Mouse (Mus musculus): ENCODE measurements around the gene Gm11595.
"Not testable (repeated sequence)": the region's sequence is repeated elsewhere in the genome, so short reads cannot be mapped to it uniquely, and the experiment has no call there.

Gene Gm11595

GRCm38 (mm10) chr11:99772813-99773212 lies at the start of gene Gm11595:
Gm11595 (minus strand) TSS chr11:99772913.
- DNase-seq (ENCODE audit: low read depth), result not testable (repeated sequence)

DNA sequence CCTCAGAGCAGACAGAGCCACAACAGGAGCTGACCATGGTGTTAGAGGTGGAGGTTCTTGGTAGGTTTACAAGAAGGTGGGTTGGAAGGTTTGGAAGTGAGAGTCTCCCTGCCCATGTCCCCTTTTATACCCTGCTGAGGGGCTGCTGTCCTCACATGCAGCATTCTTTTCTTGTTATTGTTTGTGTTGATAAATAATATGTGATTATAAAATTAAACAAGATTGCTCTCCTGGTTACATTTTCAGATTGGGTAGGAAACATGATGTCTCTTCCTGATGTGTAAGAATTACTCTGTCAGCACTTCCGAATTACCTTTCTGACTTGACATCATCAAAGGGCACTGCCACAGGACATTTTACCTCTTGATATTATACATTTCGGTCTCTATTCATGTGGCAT lies 42.9 kb upstream of the Gm11595 start, which contains the start of gene Gm11564:
Gene Gm11564, minus strand, starts transcription at position 101 of the 400 bp plus-strand sequence.
- not testable (repeated sequence) for DNase-seq (ENCODE audit: low read depth)

GRCm38 (mm10) chr11:99809792-99810191 lies 37.1 kb upstream of the Gm11595 start, which contains the start of gene Krtap4-13:
Krtap4-13 (minus strand) TSS chr11:99809892.
- DNase-seq (ENCODE audit: low read depth), result not testable (repeated sequence)

- DNase-seq (ENCODE audit: low read depth), result not testable (repeated sequence)
Measured at GRCm38 (mm10) chr11:99804346-99804745, 31.6 kb upstream of the Gm11595 start, which contains the start of gene Gm11554. Gm11554 (minus strand) TSS chr11:99804446.

DNA sequence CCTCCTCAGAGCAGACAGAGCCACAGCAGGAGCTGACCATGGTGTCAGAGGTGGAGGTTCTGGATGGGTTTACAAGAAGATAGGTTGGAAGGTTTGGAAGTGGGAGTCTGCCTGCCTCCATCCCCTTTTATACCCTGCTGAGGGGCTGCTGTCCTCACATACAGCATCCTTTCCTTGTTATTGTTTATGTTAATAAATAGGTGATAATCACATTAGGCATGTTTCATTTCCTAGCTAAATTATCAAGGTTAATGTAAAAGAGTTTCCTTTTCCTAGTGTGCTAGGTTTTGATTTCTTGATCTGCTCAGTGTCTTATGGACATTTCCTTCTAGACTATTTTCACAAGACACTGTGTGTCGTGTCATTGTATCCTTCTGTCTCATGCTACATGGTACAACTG lies 26.1 kb upstream of the Gm11595 start, which contains the start of gene Gm11569:
Gene Gm11569, minus strand, starts transcription at position 101 of the 400 bp plus-strand sequence.
- DNase-seq (ENCODE audit: low read depth), result not testable (repeated sequence)

DNA sequence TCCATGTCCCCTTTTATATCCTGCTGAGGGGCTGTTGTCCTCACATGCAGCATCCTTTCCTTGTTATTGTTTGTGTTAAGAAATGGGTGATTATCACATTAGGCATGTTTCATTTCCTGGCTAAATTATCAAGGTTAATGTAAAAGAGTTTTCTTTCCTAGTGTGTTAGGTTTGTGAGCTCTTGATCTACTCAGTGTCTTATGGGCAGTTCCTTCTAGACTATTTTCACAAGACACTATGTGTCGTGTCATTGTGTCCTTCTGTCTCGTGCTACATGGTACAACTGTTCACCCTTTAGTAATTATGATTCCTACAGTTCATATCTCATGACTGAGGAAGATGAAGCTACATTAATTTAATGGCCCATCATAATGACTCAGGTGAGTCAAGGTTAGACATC lies 20.7 kb upstream of the Gm11595 start, which contains the start of gene Gm11596:
Gene Gm11596, minus strand, starts transcription at position 101 of the 400 bp plus-strand sequence.
- DNase-seq (ENCODE audit: low read depth), result no peak

DNA sequence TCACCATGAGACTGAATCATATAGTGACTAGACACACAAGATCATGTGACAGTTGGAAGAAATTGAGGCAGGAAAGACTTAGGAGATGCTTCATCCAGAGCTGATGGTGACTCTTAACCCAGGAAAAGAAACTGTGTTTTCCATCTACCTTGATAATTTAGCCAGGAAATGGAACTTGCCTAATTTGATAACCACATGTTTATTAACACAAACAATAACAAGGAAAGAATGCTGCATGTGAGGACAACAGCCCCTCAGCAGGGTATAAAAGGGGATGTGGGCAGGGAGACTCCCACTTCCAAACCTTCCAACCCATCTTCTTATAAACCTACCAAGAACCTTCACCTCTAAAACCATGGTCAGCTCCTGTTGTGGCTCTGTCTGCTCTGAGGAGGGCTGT lies 12.2 kb upstream of the Gm11595 start, which contains the start of gene Krtap4-9:
Gene Krtap4-9, plus strand, starts transcription at position 301 of the 400 bp plus-strand sequence.
- DNase-seq (ENCODE audit: low read depth), result not testable (repeated sequence)

DNA sequence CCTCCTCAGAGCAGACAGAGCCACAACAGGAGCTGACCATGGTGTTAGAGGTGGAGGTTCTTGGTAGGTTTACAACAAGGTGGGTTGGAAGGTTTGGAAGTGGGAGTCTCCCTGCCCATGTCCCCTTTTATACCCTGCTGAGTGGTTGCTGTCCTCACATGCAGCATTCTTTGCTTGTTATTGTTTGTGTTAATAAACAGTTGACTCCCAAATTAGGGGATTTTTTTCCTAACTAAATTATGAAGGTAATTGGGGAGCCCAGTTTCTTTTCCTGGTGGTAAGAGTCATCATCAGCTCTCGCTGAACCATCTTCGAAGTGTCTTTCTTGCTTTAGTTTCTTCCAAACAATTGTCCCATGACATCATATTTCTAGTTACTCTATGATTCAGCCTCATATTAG lies 7.9 kb upstream of the Gm11595 start, which contains the start of gene Krtap4-8:
Gene Krtap4-8, minus strand, starts transcription at position 101 of the 400 bp plus-strand sequence.
- no peak for DNase-seq (ENCODE audit: low read depth)

DNA sequence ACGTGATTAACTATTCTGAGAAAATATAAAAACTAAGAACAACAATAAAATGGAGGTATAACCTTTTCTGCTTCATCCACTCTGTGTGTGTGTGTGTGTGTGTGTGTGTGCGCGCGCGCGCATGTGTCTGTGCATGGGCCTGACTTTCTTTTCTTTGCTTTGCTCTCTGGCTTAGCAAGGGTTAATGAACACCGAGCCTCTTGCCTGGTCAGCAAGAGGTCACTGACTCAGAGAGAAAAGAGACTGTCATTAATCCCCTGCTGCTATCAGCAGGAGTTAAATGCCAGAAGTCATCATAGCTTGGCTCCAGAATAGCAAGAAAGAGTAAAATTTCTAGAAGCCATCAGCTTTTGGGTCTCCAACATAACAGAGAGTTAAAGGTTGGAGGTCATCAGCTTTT lies 5.7 kb upstream of the Gm11595 start:
- no peak for DNase-seq (ENCODE audit: low read depth)

GRCm38 (mm10) chr11:99768410-99768809 lies 4.3 kb downstream of the Gm11595 start:
- DNase-seq (ENCODE audit: low read depth), result no peak

DNA sequence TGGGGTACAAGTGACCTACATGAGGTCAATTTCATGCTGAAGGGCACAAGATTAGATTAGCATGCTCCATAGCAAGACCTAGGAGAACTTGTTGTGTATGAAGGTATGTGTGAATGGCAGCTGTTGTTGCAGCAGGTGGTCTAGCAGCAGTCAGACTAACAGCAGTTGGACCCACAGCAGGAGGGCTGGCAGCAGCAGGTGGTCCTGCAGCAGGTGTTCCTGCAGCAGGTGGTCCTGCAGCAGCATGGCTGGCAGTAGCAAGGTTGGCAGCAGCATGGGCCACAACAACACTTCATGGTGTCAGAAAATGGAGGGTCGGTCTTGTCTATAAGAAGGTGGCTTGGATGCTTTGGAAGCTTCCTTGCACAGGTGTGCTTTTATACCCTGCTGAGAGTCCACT lies 13.8 kb downstream of the Gm11595 start:
- no peak for DNase-seq (ENCODE audit: low read depth)

- no peak for DNase-seq (ENCODE audit: low read depth)
Measured at GRCm38 (mm10) chr11:99743985-99744384, 28.7 kb downstream of the Gm11595 start.

DNA sequence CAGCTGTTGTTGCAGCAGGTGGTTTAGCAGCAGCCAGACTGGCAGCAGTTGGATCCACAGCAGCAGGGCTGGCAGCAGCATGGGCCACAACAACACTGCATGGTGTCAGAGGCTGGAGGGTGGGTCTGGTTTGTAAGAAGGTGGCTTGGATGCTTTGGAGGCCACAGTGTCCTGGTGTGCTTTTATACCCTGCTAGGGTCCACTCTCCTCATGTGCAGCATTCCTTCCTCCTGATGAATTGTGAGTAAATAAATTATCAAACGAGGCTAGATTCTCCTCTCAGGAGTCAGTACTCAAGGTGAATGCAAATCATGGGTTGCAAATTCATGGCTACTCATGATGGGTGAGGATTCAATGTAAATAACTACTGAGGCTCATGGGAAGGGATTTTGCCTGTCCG lies 38.5 kb downstream of the Gm11595 start, which contains the start of gene Gm14180:
Gene Gm14180, minus strand, starts transcription at position 101 of the 400 bp plus-strand sequence.
- DNase-seq (ENCODE audit: low read depth), result no peak

DNA sequence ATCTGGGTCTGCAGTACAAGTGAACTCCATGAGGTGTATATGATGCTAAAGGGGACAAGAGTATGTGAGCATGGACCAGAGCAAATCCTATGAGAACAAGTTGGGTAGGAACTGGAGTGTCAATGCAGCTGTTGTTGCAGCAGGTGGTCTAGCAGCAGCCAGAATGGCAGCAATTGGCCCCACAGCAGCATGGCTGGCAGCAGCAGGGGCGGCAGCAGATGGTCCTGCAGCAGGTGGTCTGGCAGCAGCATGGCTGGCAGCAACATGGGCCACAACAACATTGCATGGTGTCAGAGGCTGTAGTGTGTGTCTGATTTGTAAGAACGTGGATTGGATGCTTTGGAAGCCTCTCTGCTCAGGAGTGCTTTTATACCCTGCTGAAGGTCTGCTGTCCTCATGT lies 48.7 kb downstream of the Gm11595 start:
- DNase-seq (ENCODE audit: low read depth), result no peak

Data from induced T-regulatory cell, adult 2 months (primary cell).